Mouse (Mus musculus) A20 (cell line): ENCODE measurements at regions not wholly inside any gene's neighbourhood (a gene's known extent, or its start where the extent isn't known, plus 50 kb on each side); places are given as distances from the start of the nearest gene placed in this dataset.
"Not testable (repeated sequence)": the region's sequence is repeated elsewhere in the genome, so short reads cannot be mapped to it uniquely, and the experiment has no call there.

Experiments
- DNase-seq: peaks from one replicate; pipeline ENCODE4 v3.0.0-alpha.2; 2011; ENCODE audit warnings: low read depth, low spot score

- no peak for DNase-seq
Measured at GRCm38 (mm10) chr6:100425551-100425950, 138.3 kb upstream of the Rybp start.

DNA sequence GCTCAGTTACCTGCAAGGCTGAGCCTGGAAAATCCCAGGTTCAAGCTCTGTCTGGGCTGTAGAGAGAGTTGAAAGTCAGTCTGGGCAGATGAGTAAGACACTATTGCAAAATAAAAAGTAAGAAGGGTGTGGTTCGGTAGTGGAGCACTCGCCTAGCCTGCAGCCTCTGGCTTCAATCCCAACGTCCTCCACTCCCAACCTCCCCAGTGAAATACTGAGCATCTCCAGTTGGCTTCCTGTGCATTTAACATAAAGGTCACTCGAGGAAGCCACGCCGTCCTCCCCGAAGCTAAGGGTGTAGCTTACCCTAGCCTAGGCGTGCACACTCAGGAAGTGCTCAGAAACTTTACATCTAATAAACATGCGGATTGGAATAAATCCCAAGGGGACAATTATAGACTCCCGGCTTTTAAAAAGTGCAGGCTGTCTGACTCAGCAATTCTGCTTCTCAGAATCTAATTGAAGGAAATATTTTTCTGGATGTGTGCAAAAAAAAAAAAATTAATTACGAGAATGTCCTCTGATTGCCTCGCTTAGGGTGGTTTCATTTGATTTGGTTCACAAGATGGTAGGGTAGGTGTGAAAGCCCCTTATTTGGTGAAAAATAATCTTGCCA lies 137.6 kb upstream of the Rybp start:
- no peak for DNase-seq

DNA sequence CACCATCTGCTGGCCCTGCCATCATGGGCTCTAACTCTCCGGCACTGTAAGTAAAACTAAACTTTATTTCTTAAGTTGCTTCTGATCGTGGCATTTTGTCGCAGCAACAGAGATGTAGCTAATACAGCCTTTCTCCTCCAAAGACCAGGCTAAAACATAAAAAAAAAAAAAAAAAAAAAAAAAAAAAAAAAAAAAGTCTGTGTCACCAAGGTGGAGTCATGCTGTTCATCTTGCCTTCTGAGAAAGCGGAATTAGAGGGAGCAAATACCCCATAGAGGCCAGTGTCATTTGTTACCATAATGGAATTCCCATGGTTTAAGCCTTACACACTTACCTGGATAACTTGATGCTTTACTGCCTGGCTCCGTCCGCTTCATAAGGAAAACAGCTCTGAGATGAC lies 136.9 kb upstream of the Rybp start:
- no peak for DNase-seq

DNA sequence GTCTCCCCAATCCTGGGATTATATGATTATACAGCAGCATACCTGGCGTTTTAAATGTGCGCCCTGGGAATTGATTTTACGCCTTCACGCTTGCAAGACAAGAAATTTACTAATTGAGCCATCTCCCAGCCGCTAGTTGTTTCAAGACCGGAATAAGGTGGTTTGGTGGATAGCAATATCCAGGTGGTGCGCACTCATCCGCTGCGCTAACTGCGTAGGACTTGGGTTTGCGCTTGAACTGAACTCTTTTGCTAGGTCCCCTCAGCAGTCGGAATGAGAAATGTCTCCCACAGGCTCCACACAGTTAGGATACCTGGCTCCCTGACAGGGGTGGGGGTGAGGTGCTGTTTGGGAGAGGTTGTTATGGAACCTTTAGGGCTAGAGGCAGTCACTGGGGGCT lies 136.4 kb upstream of the Rybp start:
- no peak for DNase-seq

DNA sequence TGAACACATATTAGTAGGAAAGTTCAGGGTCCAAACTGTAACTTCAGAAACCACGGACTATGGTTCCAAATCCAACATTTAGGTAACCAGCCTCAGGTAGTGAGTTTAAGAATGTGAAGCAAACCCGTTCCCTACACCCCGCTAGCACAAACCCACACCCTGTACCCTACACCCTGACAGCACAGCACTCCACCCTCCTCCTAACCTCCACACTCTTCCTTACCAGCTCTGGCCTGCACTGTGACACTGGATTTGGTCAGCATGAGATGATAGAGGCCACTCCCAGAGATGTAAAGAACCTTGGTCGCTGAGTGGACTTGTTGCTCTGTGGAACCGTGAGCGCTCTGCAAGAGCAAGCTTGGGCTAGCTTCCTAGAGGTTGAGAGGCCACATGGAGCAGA lies 135.3 kb upstream of the Rybp start:
- no peak for DNase-seq

DNA sequence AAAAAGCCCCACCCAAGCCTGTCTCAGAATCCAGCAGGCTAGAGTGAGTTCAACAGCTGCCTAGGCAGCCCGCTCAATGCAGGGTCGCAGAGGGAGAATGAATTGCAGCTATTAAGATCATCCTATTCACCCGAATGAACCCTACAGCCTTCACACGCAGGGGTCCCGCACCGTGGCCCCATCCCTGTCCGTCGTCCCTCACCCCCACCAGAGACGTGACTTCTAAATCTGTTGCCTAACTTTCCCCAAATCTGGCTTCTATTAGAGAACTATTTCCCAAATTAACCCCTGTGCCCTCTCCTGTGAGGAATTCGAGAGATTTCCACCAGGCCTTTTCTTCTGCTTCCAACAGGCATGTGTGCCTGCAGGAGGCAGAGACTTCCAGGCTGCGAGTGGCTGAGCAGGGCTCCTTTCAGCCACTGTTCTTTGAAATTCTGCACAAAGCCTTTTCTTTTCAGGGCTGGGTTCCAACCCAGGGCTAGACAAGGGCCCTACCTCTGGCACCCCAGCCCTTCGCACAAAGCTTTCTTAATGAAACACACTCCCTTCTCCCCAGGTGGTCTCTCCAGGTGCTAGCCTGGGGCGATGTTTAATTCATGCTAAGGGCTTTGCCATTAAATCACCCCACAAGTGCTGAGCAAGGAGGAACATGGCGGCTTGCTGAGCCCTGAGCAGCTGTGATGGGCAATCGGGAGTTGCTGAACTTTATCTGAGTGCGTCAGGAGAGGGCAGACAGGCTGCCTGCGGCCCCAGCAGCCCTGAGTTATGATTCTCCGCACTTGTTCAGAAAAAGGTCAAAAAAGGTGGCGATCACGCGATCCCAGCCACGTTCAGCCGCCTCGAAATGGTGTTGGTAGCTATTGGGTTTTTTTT lies 134.7 kb upstream of the Rybp start:
- DNase-seq, result no peak

DNA sequence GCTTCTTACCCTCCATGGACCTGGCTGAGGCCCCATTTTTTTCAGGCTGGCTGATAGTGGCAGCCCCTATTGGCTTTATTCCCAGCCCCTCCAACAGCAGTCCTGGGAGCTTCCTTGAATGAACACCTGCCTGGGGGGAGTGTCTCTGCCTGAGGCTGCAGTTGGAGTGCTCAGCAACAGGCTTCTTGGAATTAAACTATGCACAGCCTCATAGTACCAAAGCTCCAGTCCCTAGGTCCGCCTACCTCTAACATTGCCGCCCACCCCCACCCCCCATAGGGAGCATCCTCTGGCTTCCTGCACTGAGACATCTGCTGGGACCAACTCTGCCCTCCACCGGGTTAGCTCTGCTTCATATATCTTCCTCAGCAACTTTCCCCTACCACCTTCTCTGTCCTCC lies 133.3 kb upstream of the Rybp start:
- no peak for DNase-seq

- DNase-seq, result no peak
Measured at GRCm38 (mm10) chr6:100419782-100420540, 132.7 kb upstream of the Rybp start.

- peak; percentile 31 for DNase-seq
Measured at GRCm38 (mm10) chr6:100416046-100416445, 128.8 kb upstream of the Rybp start.

- DNase-seq, result no peak
Measured at GRCm38 (mm10) chr6:100415514-100415913, 128.2 kb upstream of the Rybp start.

- DNase-seq, result peak; percentile 17
Measured at GRCm38 (mm10) chr6:100414836-100415235, 127.6 kb upstream of the Rybp start.

GRCm38 (mm10) chr6:100412486-100412885 lies 125.2 kb upstream of the Rybp start:
- DNase-seq, result no peak

- no peak for DNase-seq
Measured at GRCm38 (mm10) chr6:100411968-100412367, 124.7 kb upstream of the Rybp start.

GRCm38 (mm10) chr6:100410067-100410631 lies 122.9 kb upstream of the Rybp start:
- DNase-seq, result peak; percentile 39

GRCm38 (mm10) chr6:100408826-100409225 lies 121.5 kb upstream of the Rybp start:
- DNase-seq, result no peak

- DNase-seq, result no peak
Measured at GRCm38 (mm10) chr6:100406504-100406903, 119.2 kb upstream of the Rybp start.

GRCm38 (mm10) chr6:100404161-100404560 lies 116.9 kb upstream of the Rybp start:
- no peak for DNase-seq

DNA sequence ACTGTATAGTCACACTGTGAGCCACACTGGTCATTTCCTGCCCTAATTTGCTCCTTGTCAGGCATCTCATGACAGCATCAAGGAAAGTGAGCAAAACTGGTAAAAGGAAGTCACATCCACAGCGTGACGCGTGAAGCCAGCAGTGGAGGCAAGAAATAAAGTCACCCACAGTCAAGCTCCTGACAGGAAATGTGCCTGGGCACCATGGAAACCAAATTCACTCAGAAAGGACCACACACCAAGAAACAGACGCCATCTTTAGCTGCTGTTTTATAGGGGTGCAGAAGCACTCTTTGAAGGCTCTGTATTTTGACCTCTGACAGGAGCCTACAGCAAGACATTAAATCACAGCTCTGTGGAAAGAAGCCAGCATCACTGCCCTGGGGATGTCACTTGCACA lies 115.4 kb upstream of the Rybp start:
- no peak for DNase-seq

DNA sequence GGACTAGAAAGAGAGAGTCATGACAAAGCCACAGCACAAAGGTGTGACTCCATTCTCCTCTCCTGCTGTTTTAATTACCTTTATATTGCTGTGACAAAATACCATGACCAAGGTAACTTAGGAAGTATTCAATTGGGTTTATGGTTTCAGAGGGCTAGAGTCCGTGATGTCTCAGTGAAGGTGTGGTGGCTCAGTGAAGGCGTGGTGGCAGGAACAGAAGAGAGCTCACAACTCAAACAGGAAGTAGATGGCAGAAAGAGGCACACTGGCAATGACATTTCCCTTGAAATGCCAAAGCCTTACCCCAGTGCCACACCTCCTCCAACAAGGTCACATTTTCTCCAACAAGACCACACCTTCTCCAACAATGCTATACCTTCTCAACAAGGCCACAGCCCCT lies 114.4 kb upstream of the Rybp start:
- DNase-seq, result no peak

DNA sequence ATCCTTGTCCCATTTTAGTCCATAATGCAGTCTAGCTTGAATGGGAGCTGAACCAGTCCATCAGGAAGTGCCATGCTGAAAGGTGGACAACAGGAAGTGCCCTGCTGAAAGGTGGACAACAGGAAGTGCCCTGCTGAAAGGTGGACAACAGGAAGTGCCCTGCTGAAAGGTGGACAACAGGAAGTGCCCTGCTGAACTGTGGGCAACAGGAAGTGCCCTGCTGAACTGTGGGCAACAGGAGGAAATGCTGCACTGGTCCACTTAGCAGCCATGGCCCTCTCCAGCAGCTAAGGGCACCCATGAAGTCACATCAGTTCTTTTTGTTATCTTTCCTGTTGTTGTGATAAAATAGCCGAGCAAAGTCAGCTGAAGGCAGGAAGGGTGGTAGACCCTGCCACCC lies 112.1 kb upstream of the Rybp start:
- not testable (repeated sequence) for DNase-seq

DNA sequence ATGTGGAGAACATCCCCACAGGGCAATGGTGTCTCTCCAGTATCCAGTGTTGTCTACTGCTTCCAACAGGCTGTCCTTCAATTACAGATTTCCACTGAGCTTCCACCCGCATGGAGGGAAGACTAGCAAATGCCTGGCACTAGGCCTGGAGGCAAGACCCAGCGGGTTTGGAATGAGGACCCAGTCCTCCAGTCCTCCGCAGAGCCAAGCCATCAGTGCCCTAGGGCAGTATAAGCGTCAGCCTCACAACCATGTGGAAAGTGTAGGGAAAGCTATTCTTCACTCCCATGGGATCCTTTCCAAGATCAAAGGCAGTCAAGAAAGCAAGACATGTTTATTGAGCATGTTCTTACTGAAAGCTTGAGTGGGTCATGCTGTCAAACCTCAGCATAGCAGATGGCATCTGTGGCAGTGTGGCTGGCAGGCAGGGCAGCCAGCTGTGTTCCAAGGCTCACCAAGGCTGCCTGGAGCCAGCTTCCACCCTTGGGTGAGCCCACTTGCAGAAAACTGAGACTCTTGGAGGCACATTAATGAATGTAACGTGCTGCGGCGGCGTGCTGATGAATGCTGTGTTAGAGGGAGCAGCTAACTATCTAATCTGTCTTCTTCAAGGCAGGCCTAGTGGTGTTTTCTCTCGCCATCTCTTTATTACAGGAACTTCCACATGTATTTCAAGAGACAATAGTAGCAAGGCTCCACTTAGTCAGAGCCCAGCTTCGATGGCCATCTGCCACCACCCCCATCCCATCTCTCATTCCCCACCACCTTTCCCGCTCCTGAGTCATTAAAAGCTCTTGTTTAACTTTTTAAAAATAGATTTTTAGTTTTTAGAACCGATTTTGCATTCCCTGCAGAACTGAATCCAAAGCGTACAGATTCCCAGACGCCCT lies 109.3 kb upstream of the Rybp start:
- DNase-seq, result no peak
